14 mouse cellular contexts compared by ENCODE assay signal in the genomic region with DNA sequence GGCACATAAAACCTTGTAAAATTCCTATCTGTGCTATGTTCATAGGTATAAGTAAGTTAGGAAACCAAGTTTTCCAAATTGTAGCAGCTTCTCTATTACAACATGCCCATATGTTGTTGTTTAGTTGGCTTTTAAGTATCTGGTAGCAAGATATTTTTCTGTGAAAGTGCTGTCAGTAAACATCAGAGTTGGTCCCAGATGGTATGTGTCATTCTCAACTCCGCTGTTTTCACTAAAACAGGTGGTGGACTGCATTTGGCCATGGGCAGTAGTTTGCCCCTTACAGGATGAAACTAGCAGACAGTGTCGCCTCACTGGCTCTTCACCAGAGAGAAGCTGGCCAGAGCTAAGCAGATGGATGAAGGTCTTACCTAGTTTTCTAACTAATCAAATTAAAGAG.
"Had no signal": no experiment of that assay in that cellular context is flagged by ENCODE, and none has a peak within 500 bp of the region (broad histone marks: within the 10 kb centered on the region; RNA-seq: fewer than 3 reads in every experiment).

No protein-coding gene starts in this region.

- H3K9me3 ChIP-seq: limb, embryonic 13.5 days; lung, embryonic 15.5 days; midbrain, embryonic 13.5 days; stomach, embryonic 15.5 days had no signal

- H3K27ac ChIP-seq: kidney, postnatal 0 days; layer of hippocampus, adult 2 months; limb, embryonic 13.5 days; liver, embryonic 14.5 days; lung, embryonic 15.5 days; midbrain, embryonic 13.5 days; stomach, embryonic 15.5 days had no signal

- ATAC-seq: intestine, postnatal 0 days; midbrain, embryonic 13.5 days had no signal

- H3K36me3 ChIP-seq: limb, embryonic 13.5 days; lung, embryonic 15.5 days; midbrain, embryonic 13.5 days; stomach, embryonic 15.5 days had no signal

- H3K4me3 ChIP-seq: layer of hippocampus, adult 2 months; limb, embryonic 13.5 days; lung, embryonic 15.5 days; midbrain, embryonic 13.5 days; stomach, embryonic 15.5 days had no signal

- H3K9ac ChIP-seq: limb, embryonic 13.5 days; liver, embryonic 14.5 days; lung, embryonic 15.5 days; midbrain, embryonic 13.5 days; stomach, embryonic 15.5 days had no signal

- H3K4me1 ChIP-seq: limb, embryonic 13.5 days; midbrain, embryonic 13.5 days; stomach, embryonic 15.5 days had no signal

- H3K4me2 ChIP-seq: limb, embryonic 13.5 days; lung, embryonic 15.5 days; midbrain, embryonic 13.5 days; stomach, embryonic 15.5 days had no signal

- DNase-seq: kidney, adult 9 months; kidney, postnatal 36 days; layer of hippocampus, postnatal 36 days; right cerebral cortex, postnatal 14 days; thymus, adult 2 months; thymus, postnatal 25 days had no signal

- H3K27me3 ChIP-seq: limb, embryonic 13.5 days; lung, embryonic 15.5 days; midbrain, embryonic 13.5 days; stomach, embryonic 15.5 days had no signal
